Mouse (Mus musculus): ENCODE data around the gene Mrpl24.
"Not testable (repeated sequence)": the region's sequence is repeated elsewhere in the genome, so short reads cannot be mapped to it uniquely, and the experiment has no call there.

Gene Mrpl24

DNA sequence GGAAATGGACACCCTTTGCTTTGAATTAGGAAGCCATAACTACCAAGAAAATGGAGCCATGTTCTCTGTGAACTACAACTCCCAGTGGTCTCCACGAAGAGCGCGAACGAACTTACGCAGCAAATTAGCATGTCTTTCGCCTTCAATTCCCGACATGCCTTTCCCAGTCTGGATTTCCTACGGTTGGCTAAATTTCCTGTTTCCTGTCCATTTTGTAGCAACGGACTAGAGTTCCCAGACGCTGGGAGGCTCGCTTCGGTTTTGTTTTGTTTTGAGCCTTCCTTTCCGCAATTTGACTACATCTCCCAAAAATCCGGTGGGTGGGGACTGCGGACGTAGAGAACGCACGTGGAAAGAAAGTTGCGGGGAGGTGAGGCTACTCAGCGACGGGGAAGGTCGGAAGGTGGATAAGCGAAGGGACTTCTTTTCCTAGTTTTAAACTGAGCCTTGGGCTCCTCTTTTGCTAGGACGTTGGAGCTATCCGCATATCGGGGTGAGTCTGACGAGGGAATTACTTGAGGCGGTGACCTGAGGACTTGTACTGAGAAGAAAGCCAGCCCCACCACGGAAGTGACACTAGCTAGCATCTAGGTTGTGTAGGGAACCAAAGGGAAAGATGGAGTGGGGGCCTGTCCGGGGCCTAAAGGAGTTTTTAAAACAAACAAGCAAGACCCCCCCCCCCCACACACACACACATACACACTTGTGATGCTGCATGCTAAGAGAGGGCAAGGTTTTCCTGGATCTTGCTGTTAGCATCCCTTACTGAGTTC, at the start of gene Mrpl24:
Gene Mrpl24 (plus strand): TSS at position 171 of the 773 bp plus-strand sequence.
- peak; percentile 92 for DNase-seq

- DNase-seq: no peak
Observed at GRCm38 (mm10) chr3:87877730-87878129, 41.6 kb upstream of the Mrpl24 start.

- no peak for DNase-seq
Observed at GRCm38 (mm10) chr3:87884291-87884690, 35.0 kb upstream of the Mrpl24 start.

DNA sequence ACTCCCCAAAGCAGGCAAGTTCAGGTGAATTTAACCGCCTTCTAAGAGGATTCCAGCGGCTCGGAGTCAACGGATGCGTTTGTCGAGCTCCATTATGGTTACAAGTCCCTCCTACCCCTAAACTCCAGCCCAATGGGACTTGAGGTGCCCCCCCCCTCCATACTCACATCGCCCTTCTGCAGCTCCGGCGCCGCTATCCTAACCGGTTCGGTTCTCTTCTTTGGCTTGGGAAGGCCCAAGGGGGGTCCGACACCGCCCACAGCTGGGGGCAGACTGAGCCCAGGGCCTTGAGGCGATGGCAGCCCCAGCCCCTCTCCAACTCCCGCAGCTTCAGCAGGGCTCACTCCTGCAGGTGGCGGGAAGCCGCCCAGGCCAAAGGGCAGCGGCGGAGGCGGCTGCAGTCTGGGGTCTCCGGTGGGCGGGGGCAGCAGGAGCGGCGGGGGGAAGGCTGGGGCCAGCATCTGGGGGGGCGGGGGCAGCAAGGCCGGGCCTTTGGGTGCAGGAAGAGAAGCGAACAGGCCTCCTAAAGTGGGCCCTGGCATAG, 34.5 kb upstream of the Mrpl24 start:
- DNase-seq: peak; percentile 39

DNA sequence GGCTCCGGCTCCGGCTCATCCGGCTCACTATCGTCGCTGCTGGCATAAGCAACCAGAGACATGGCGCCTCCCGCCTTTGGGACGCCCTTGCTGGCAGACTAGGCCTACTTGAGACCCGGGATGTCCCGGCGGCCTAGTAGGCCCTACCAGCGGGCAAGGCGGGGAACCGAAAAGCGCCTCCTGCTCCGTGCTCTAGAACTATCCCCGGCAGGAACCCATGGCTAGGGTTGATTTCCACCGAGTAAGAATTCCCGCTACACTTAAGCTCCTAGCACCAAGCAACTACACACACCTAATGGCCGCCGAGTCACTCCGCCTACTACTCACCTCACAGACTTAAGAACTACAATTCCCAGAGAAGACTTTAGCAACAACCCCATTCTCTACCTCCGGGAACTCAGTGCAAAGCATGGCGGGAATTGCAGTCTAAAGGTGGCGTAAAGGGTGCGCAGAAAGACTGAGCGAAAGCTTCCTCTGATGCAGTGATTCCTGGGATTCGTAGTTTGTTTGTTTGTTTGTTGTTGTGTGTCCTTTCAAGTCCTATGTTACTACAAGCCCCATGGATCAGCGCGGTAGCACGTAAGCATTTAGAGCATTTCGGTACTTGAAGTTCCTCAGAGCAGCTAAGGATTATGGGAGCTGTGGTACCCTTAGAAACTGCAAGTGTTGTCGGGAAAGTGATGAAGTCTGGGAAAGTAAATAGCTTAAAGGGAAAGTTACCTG, 33.9 kb upstream of the Mrpl24 start, which contains the start of gene Prcc:
Gene Prcc (minus strand): TSS at position 328 of the 723 bp plus-strand sequence.
- peak; percentile 98 for DNase-seq

DNA sequence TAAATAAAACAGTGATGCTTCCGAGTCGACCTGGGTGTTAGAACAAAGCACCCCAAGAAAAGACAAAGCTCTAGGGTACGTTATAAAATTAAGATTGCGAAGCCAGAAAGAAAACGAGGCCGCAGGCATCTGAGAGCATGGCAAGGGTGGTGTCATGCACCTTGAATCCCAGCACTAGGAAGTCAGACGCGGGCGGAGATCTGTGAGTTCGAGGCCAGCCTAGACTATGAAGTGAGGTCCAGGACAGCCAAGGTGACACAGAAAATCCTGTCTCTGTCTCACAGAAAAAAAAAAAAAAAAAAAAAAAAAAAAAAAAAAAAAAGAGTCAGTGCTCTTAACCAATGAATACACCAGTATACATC, 33.3 kb upstream of the Mrpl24 start:
- no peak for DNase-seq

DNA sequence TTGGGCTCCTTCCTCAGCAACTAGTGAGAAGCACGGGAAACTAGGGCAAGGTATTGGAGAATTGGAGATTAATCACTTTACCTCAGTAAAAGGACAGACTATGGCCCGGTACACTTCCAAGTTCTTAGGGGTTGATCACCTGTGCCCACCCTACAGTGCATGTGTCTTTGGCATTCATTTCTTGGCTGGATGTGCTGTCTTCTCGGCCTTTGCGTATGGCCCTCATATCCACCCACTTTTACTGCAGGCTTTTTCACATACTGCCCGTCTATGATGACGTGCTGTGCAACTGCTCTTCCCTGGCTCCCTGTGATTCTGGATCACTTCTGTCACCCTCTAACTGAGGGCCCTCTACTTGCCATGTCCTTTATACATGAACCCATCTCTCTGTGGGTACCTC, 32.9 kb upstream of the Mrpl24 start:
- no peak for DNase-seq

GRCm38 (mm10) chr3:87887400-87887799, 31.9 kb upstream of the Mrpl24 start:
- not testable (repeated sequence) for DNase-seq

DNA sequence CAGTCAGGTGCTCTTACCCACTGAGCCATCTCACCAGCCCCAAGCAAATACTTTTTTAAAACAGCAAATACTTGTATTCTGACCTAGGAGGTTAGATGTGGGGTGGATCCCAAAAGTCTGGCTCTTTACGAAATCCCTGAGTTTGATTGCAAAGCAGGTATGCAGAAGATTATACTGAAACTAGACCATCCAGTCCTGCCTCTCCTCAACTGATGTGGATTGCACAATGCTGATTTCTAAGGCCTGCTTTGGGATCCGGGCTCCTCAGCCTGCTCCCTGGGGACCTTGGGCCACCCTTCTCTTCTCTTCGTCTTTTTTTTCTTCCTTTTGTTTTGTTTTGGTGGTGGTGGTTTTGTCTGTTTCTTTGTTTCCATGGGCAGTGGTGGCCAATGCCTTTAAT, 27.8 kb upstream of the Mrpl24 start:
- DNase-seq: no peak

- DNase-seq: no peak
Observed at GRCm38 (mm10) chr3:87893367-87893905, 25.9 kb upstream of the Mrpl24 start.

GRCm38 (mm10) chr3:87899266-87899665, 20.0 kb upstream of the Mrpl24 start:
- DNase-seq: no peak

DNA sequence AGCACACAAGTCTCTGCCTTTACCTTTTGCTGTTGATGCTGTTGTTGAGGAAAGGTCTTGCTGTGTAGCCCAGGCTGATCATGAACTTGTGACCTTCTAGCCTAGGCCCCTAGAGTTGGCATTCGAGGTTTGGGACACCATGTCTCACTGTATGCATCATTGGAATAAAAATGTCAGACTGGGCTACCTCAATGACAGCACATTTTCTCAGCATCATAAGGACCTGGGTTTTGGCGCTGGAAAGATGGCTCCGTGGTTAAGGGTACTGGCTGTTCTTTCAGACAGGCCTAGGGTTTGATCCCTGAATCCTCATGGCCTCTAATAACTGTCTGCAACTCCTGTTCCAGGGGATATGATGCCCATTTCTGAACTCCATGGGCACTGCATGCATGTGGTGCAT, 19.5 kb upstream of the Mrpl24 start:
- DNase-seq: no peak

DNA sequence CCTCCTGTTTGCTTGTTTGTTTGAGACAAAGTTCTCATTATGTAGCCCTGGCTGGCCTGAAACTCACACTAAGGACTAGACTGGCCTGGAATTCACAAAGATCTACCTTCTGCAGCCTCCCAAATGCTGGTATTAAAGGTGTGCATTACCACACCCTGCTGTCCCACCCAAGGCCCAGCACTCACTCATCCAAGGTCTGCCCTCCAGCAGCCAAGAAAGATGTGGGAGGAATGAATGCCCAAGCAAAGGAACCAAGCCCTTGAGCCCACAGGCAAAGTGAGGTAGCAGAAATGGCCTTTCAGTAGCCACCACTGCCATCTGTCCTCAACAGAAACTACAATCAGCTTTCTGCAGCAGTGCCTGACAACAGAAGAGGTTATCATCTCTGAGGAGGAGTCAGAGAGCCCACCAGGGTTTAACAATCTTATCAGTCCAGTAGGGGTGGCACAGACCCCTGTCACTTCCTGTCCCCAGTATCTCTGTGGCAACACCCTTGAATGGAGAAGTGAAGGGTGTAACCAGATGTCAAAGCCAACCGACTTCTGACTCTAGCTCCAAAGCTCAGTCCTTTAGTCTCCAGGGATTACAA, 18.2 kb upstream of the Mrpl24 start:
- no peak for DNase-seq

- not testable (repeated sequence) for DNase-seq
Observed at GRCm38 (mm10) chr3:87901959-87902358, 17.3 kb upstream of the Mrpl24 start.

DNA sequence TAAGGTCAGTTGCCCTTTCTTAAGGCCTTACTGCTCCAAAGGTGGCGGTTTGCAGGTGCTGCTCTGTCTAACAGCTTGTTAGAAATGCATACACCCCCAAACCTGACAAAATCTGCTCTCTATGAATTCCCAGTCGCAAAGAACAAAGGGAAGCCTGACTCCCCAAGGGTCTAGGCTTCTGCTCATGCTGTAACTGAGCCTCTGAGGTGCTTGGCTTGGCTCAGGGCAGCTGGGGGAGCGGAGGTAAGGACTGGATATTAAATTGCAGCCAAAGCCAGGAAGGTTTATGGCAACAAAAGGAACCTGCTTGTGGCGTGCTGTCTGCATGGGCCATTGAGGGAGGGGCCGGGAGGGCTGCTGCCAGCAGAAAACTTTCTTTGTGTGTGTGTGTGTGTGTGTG, 15.5 kb upstream of the Mrpl24 start:
- no peak for DNase-seq

DNA sequence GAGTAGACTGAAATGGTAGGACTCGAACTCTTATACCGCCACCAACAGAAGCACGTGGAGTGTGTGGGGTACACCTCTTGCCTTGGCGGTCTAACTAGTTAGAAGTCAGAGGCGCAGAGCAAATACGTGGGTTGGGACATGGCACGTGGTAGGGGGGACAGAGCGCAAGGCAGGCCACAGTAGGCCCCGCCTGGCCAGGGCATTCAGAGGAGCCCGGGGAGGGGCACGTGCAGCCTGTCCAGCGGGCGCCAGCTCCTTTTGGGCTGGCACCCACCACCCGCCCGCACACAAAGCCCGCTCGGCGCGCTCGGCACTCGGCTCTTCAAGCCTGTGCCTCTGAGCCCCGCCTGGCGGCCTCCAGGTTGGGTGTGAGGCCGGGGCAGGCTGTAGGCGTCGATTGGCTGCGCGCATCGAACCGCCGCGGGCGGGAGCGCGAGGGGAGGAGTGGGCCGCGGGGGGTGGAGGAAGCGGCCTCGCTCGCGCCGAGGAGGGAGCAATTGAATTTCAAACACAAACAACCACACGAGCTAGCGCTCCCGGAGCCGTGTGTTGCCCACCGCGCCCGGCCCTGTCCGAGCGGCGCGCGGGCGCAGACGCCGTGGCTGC, 13.3 kb upstream of the Mrpl24 start, which contains the start of gene Hdgf:
Gene Hdgf (plus strand): TSS at position 442 of the 606 bp plus-strand sequence.
- DNase-seq: peak; percentile 95

DNA sequence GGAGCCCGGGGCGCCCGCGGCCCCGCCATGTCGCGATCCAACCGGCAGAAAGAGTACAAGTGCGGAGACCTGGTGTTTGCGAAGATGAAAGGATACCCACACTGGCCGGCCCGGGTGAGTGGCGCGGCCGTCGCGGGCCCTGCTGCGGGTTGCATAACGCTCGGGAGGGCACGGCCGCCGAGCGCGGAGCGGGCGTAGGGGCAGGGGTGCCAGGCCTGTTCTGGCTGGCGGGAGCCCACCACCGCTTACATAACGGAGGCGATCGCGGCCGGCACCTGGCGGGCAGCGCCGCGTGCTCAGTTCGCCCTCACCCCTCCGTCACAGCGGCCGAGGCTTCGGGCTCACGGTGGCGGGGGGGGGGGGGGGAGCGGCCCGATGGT, 12.7 kb upstream of the Mrpl24 start:
- peak; percentile 53 for DNase-seq

- DNase-seq: peak; percentile 36
Observed at GRCm38 (mm10) chr3:87906981-87907857, 12.1 kb upstream of the Mrpl24 start.

GRCm38 (mm10) chr3:87907906-87908305, 11.4 kb upstream of the Mrpl24 start:
- DNase-seq: no peak

DNA sequence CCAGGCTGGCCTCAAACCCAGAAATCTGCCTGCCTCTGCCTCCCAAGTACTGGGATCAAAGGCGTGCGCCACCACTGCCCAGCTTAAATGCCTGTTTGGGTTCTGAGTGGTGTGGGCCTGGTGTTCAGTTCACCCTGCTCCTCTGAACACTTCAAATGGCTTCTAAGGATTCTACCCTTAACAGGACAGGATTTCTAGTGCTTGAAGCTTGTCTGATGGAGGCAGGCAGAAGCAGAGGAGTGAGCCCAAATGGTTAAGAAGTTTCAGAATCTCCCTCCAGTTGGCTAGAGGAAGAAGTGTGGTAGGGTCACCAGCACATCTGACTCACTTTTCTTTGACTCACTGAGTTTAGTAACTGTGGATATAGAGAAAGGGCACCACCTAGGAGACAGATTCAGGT, 9.9 kb upstream of the Mrpl24 start:
- no peak for DNase-seq

DNA sequence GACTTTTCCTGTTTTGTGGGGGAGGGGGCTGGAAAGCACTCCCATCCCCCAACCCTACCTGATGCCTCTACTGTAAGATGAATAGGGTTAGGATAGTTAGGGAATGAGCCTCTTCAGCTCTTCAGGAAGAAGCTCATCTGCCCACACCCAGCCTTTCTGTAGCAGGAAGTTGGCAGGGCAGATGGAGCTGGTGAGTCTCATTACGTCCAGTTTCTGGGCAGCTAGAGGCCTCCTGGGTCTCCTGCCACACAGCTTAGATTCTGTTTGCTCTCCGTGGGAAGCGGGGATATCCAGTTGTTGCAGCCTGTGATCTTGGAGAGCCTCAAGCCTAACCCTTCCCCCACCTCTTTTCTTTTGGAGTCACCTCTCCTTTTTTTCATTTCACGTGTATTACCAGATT, 9.4 kb upstream of the Mrpl24 start:
- no peak for DNase-seq

All from right cerebral cortex, adult 18-20 months (tissue).